Mouse (Mus musculus) lung, postnatal 0 days (tissue): ENCODE data around the gene Gm49450.

Source experiments
- CTCF ChIP-seq: IDR thresholded peaks from 2 replicates; pipeline ENCODE4 v1.5.1; 2016; ENCODE audit warnings: antibody characterized with exemption, mild to moderate bottlenecking
- EP300 ChIP-seq: IDR thresholded peaks from 2 replicates; pipeline ENCODE4 v1.6.1; 2016; ENCODE audit warnings: antibody characterized with exemption, mild to moderate bottlenecking, control low read depth

GRCm38 (mm10) chr15:98904692-98905091 lies 48.7 kb downstream of the Gm49450 start:
- TF ChIP-seq CTCF (peak; percentile 82), EP300 (no peak)
